Mouse (Mus musculus) midbrain, embryonic 11.5 days (tissue): ENCODE results near the gene Ccdc191. TPM values are rescaled to one million over a fixed set of nuclear protein-coding genes. Genes with fewer than 3 reads are reported as not detected.
A peak's percentile ranks its signal among the peaks of the same experiment; 100 is the strongest.

Experiments used
- ATAC-seq: fragments of 200-750 bp; cut with Nextera tagmentation; 2 replicates; pipeline ENCODE4 v1.8.0; 2017; ENCODE audit warnings: moderate TSS enrichment, moderate library complexity; ENCODE audit not compliant: low FRiP score
- DNase-seq: peaks from one replicate; pipeline ENCODE4 v3.0.0; 2015; ENCODE audit warnings: low spot score; ENCODE audit errors: missing footprints
- H3K27ac ChIP-seq: fragments of 300-500 bp; sonication (generic); 2 replicates; pipeline ENCODE4 v1.5.1; 2014; ENCODE audit warnings: low read depth, low read length
- H3K27me3 ChIP-seq: fragments of 300-500 bp; sonication (generic); 2 replicates; pipeline ENCODE4 v1.6.1; 2014; ENCODE audit warnings: mild to moderate bottlenecking, low read length, moderate library complexity, mixed read lengths; ENCODE audit not compliant: control insufficient read depth, insufficient read depth
- H3K36me3 ChIP-seq: fragments of 300-500 bp; sonication (generic); 2 replicates; pipeline ENCODE4 v1.6.1; 2014; ENCODE audit warnings: mild to moderate bottlenecking, low read length, moderate library complexity, mixed read lengths; ENCODE audit not compliant: control insufficient read depth, insufficient read depth
- H3K4me1 ChIP-seq: fragments of 300-500 bp; sonication (generic); 2 replicates; pipeline ENCODE4 v1.6.1; 2014; ENCODE audit warnings: low read length; ENCODE audit not compliant: control insufficient read depth, insufficient read depth
- H3K4me2 ChIP-seq: fragments of 300-500 bp; sonication (generic); 2 replicates; pipeline ENCODE4 v1.6.1; 2014; ENCODE audit warnings: mild to moderate bottlenecking, moderate library complexity
- H3K4me3 ChIP-seq: fragments of 300-500 bp; sonication (generic); 2 replicates; pipeline ENCODE4 v1.5.1; 2014; ENCODE audit warnings: low read depth, low read length
- H3K9ac ChIP-seq: fragments of 300-500 bp; sonication (generic); 2 replicates; pipeline ENCODE4 v1.6.1; 2014; ENCODE audit warnings: low read length
- H3K9me3 ChIP-seq: fragments of 300-500 bp; sonication (generic); 2 replicates; pipeline ENCODE4 v1.6.1; 2016; ENCODE audit warnings: low read length; ENCODE audit not compliant: control insufficient read depth
- WGBS: fragments of 180-500 bp; shearing (Covaris S2); extraction: QIAGEN DNeasy Blood & Tissue Kit; methylation state at CpG from one replicate; pipeline ENCODE4 v1.1.7; 2014; 5-methylcytosine and 5-hydroxymethylcytosine counted together
- polyA plus RNA-seq: library from polyadenylated mRNA; unstranded; fragments of >200 nt; fragmentation: Nextera tagmentation; extraction: Ambion mirVana; gene quantifications from 2 replicates; pipeline ENCODE4 v1.2.1, GENCODE M21; 2014

Ccdc191 gene
- polyA plus RNA-seq, 1 experiment from 2014 or later = 17.7 TPM

DNA sequence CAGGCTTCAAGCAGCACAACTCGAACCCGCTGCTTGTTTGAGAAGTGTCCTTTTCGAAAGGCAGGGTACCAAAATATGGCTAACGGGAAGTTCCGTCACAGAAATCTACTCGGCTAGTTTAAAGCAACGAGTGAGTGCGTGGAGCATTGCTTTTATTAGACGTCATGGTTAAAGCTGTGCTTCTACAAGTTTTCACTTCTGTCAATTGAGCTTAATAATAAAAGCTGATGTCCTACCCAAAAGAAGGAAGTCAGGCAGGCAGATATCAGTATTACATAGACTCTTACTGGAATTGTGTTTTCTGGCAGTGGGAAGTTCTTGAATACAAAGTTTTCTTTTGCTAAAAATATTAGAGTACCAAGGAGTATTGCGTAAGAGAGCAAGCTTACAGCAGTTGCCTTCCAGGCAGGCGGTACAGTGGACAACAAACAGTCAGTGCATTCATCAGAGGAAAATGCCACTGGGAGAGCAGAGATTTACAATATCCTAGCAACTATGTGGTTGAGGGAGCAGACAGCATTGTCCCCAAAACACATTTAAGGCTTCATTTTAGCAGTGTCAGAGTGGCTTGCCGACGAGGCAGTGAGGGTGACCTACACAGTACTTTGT, 76.3 kb downstream of the Ccdc191 start:
- H3K4me1 ChIP-seq = no peaks in the 10 kb centered on the region
- H3K27ac ChIP-seq = no peak overlapping the region
- H3K36me3 ChIP-seq = no peaks in the 10 kb centered on the region
- H3K4me2 ChIP-seq = no peak overlapping the region
- 84% methylated on average over 13 of the region's 13 CpGs for WGBS
- no peaks in the 10 kb centered on the region for H3K27me3 ChIP-seq
- H3K4me3 ChIP-seq = no peak overlapping the region
- no peak overlapping the region for H3K9ac ChIP-seq
- no peaks in the 10 kb centered on the region for H3K9me3 ChIP-seq
- ATAC-seq (no peak), DNase-seq (no peak)

DNA sequence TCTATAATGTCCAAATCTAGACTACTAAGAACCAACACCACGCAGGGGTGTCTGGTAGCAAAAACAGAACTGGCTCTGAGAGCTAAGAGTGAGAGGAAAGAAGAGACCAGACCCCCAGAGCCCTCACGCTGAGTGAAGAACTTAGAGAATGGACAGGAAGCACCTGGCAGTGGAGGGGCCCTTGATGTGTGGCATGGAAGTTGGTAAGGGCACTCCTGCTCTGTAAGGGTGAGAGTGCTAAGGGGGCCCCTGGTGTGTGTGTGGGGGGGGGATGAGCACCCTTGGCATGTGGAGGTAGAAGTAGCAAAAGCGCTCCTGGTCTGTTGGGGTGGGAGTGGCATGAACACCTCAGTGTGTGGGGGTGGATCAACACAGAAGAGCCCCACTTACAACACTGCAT, 80.8 kb downstream of the Ccdc191 start:
- no peaks in the 10 kb centered on the region for H3K4me1 ChIP-seq
- ATAC-seq = no peak
- no peaks in the 10 kb centered on the region for H3K27me3 ChIP-seq
- H3K27ac ChIP-seq = no peak overlapping the region
- WGBS = 94% methylated on average over 3 of the region's 3 CpGs
- H3K4me2 ChIP-seq = no peak overlapping the region
- no peak overlapping the region for H3K4me3 ChIP-seq
- no peaks in the 10 kb centered on the region for H3K36me3 ChIP-seq
- DNase-seq = peak; percentile 59
- H3K9me3 ChIP-seq = no peaks in the 10 kb centered on the region
- H3K9ac ChIP-seq = no peak overlapping the region

DNA sequence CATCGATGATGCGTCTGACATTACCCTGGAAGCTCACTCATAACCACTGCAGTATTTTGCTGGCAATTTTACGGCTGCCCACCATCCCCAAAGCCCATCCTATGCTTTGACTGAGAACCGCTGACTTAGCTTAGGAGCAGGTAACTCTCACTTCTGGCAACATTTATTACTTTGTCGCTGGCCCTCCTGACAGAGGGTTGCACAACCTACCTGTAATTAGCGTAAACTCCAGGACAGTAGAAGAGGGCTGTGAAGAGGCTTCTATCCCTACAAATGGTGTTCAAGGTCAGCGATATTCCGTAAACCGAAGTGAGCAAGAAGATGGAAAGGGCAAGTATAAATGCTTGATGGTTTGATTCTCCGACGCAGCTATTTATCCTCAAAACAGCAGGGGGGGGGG, 81.6 kb downstream of the Ccdc191 start:
- H3K4me3 ChIP-seq = no peak overlapping the region
- no peaks in the 10 kb centered on the region for H3K27me3 ChIP-seq
- no peak overlapping the region for H3K4me2 ChIP-seq
- DNase-seq (peak; percentile 45), ATAC-seq (no peak)
- H3K36me3 ChIP-seq = no peaks in the 10 kb centered on the region
- no peak overlapping the region for H3K27ac ChIP-seq
- H3K4me1 ChIP-seq = no peaks in the 10 kb centered on the region
- WGBS = 92% methylated on average over 11 of the region's 11 CpGs
- no peaks in the 10 kb centered on the region for H3K9me3 ChIP-seq
- H3K9ac ChIP-seq = no peak overlapping the region

GRCm38 (mm10) chr16:43971741-43972140, 82.1 kb downstream of the Ccdc191 start:
- no peaks in the 10 kb centered on the region for H3K36me3 ChIP-seq
- no peak for DNase-seq
- no peak overlapping the region for H3K9ac ChIP-seq
- H3K9me3 ChIP-seq = no peaks in the 10 kb centered on the region
- H3K4me3 ChIP-seq = no peak overlapping the region
- no peaks in the 10 kb centered on the region for H3K4me1 ChIP-seq
- H3K27me3 ChIP-seq = no peaks in the 10 kb centered on the region
- ATAC-seq = no peak
- 92% methylated on average over 9 of the region's 9 CpGs for WGBS
- no peak overlapping the region for H3K27ac ChIP-seq
- H3K4me2 ChIP-seq = no peak overlapping the region

DNA sequence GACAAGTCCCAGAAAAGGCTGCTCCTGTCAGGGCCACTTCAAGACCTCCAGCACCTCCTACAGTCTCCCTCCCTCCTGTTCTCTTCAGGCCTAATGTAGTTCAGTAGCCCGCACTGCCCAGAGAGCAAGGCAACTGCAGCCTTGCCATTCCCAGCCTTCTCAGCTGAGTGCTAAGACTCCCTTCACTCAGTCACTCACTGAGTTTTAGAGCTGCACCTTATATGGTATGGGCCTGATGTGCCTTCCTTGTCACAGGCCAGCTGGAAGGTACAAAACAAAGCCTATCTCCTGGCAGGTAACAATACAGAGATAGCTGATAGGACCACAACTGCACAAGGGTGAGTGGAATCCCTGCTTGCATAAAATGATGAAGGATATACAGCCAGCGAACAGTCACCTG, 82.8 kb downstream of the Ccdc191 start:
- no peak for DNase-seq
- WGBS = 87% methylated on average over 2 of the region's 2 CpGs
- H3K9ac ChIP-seq = no peak overlapping the region
- H3K27me3 ChIP-seq = no peaks in the 10 kb centered on the region
- ATAC-seq = no peak
- H3K27ac ChIP-seq = no peak overlapping the region
- H3K4me2 ChIP-seq = no peak overlapping the region
- no peaks in the 10 kb centered on the region for H3K4me1 ChIP-seq
- no peak overlapping the region for H3K4me3 ChIP-seq
- H3K9me3 ChIP-seq = no peaks in the 10 kb centered on the region
- no peaks in the 10 kb centered on the region for H3K36me3 ChIP-seq

DNA sequence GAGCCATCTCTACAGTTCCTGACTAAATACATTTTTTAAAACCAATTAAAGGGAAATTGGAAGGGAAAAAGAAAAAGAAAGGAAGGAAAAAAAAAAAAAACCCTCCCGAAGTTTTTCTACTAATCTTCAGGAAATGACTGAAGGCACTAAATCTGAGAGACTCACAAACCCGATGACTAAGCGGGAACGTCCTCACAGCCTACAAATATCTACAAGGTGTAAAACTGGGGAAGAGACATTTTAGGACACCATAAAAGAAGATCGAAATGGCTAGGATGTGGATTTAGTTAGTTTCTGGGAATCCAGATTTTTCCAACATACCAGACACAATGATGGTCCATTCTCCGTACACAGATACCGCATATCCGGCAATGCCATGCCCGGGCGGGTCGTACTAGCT, 83.5 kb downstream of the Ccdc191 start:
- Histone ChIP-seq H3K9ac (no peak overlapping the region), H3K27ac (no peak overlapping the region), H3K36me3 (no peaks in the 10 kb centered on the region), H3K4me2 (no peak overlapping the region), H3K4me1 (no peaks in the 10 kb centered on the region), H3K27me3 (no peaks in the 10 kb centered on the region; the same call in 1 of the 2 replicates), H3K9me3 (no peaks in the 10 kb centered on the region), H3K4me3 (no peak overlapping the region)
- WGBS = 95% methylated on average over 11 of the region's 11 CpGs
- DNase-seq (peak; percentile 4), ATAC-seq (no peak)

- H3K36me3 ChIP-seq = no peaks in the 10 kb centered on the region
- 85% methylated on average over 22 of the region's 22 CpGs for WGBS
- no peak for ATAC-seq
Measured at GRCm38 (mm10) chr16:43973606-43974220, 84.1 kb downstream of the Ccdc191 start.

GRCm38 (mm10) chr16:43979010-43979327, 89.4 kb downstream of the Ccdc191 start:
- Histone ChIP-seq H3K4me1 (peaks cover 8% of the 10 kb centered on the region; the same call in 1 of the 2 replicates), H3K4me2 (peak overlapping the region; percentile 100), H3K9ac (peak overlapping the region; percentile 59; the same call in 1 of the 2 replicates), H3K27ac (no peak overlapping the region), H3K9me3 (no peaks in the 10 kb centered on the region), H3K4me3 (peak overlapping the region; percentile 67), H3K36me3 (no peaks in the 10 kb centered on the region), H3K27me3 (peaks cover 11% of the 10 kb centered on the region)
- 21% methylated on average over 7 of the region's 7 CpGs for WGBS
- ATAC-seq (no peak), DNase-seq (peak; percentile 87)

More at GRCm38 (mm10) chr16:43973606-43974220, 84.1 kb downstream of the Ccdc191 start:
- Histone ChIP-seq H3K9ac (no peak overlapping the region), H3K27me3 (no peaks in the 10 kb centered on the region; the same call in 1 of the 2 replicates), H3K4me2 (no peak overlapping the region), H3K27ac (no peak overlapping the region), H3K4me1 (no peaks in the 10 kb centered on the region), H3K4me3 (no peak overlapping the region), H3K9me3 (no peaks in the 10 kb centered on the region)
- peak; percentile 69 for DNase-seq

DNA sequence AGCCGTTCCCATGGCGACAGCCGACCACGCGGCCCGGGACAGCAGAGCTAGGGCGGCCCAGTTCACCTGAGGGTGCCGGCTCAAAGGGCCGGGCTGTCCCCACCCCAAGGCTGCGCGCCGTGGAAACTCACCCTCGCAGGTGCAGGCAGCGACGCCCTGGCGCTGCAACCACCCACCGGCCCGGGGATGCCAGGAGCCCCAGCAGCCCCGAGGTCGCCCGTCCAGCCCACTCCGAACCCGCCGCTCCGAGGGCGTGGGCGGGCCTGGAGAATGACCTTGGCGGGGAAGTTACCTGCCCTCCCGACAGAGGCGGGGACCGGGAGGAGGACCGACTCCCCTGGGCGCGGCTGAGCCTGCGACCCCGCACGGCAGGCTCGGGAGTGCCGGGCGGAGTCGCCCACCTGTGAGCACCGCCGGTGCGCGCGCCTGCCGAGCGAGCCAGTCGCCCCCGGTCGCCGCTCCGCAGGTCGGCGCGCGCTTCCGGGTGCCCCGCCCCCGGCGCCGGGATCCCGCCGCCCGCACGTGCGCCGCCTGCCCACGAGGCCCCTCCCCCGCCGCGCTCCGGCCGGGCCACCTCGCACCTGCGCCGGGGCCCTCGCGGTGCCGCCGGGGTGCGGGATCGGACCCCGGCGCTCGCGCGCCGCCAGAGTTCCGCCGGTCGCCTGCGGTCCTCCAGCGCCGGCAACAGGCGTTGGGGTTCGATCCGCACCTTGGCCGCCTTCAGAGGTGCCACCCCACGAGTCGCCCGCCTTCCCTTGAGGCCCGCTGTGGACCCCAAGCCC, 89.9 kb downstream of the Ccdc191 start, which contains the start of gene Zdhhc23:
TSS of gene Zdhhc23 (minus strand) at position 464 of the 782 bp plus-strand sequence.
- peaks cover 8% of the 10 kb centered on the region; the same call in 1 of the 2 replicates for H3K4me1 ChIP-seq
- ATAC-seq = peak; percentile 85
- peak within 1 kb of the TSS; percentile 100 for H3K4me2 ChIP-seq
- H3K27me3 ChIP-seq = peaks cover 11% of the 10 kb centered on the region
- H3K9me3 ChIP-seq = no peaks in the 10 kb centered on the region
- WGBS = under 1% methylated on average over 90 of the region's 103 CpGs
- peak within 1 kb of the TSS; percentile 67 for H3K4me3 ChIP-seq
- H3K36me3 ChIP-seq = no peaks in the 10 kb centered on the region
- DNase-seq = peak; percentile 87
- H3K9ac ChIP-seq = peak within 1 kb of the TSS; percentile 59
- no peak within 1 kb of the TSS for H3K27ac ChIP-seq
